Mouse (Mus musculus) lung, postnatal 0 days (tissue): ENCODE measurements at regions not wholly inside any gene's neighbourhood (a gene's known extent, or its start where the extent isn't known, plus 50 kb on each side); places are given as distances from the start of the nearest gene placed in this dataset.

Source experiments
- ATAC-seq: fragments of 200-750 bp; cut with Nextera tagmentation; 2 replicates; pipeline ENCODE4 v1.8.0; 2017; ENCODE audit warnings: moderate library complexity
- DNase-seq: peaks from one replicate; pipeline ENCODE4 v3.0.0-alpha.2; 2016; ENCODE audit warnings: low spot score
- H3K27ac ChIP-seq: fragments of 300-500 bp; sonication (generic); 2 replicates; pipeline ENCODE4 v1.5.1; 2014; ENCODE audit warnings: antibody characterized with exemption, mild to moderate bottlenecking, low read length, mixed read lengths
- H3K27me3 ChIP-seq: fragments of 300-500 bp; sonication (generic); replicated peaks from 2 replicates; pipeline ENCODE4 v1.6.1; 2014; ENCODE audit warnings: low read length, mixed read lengths; ENCODE audit not compliant: insufficient read depth
- H3K36me3 ChIP-seq: fragments of 300-500 bp; sonication (generic); 2 replicates; pipeline ENCODE4 v1.6.1; 2014; ENCODE audit warnings: low read length, mixed read lengths; ENCODE audit not compliant: insufficient read depth
- H3K4me1 ChIP-seq: fragments of 300-500 bp; sonication (generic); 2 replicates; pipeline ENCODE4 v1.6.1; 2014; ENCODE audit warnings: antibody characterized with exemption, low read depth, low read length, mixed read lengths; ENCODE audit not compliant: insufficient read depth
- H3K4me2 ChIP-seq: fragments of 300-500 bp; sonication (generic); replicated peaks from 2 replicates; pipeline ENCODE4 v1.6.1; 2014; ENCODE audit warnings: low read depth, mild to moderate bottlenecking, low read length, moderate library complexity, mixed read lengths
- H3K4me3 ChIP-seq: fragments of 300-500 bp; sonication (generic); 2 replicates; pipeline ENCODE4 v1.5.1; 2014; ENCODE audit warnings: low read depth, low read length
- H3K9ac ChIP-seq: fragments of 300-500 bp; sonication (generic); replicated peaks from 2 replicates; pipeline ENCODE4 v1.6.1; 2014; ENCODE audit warnings: low read depth, mild to moderate bottlenecking
- H3K9me3 ChIP-seq: fragments of 300-500 bp; sonication (generic); 2 replicates; pipeline ENCODE4 v1.6.1; 2016; ENCODE audit warnings: low read length, mixed read lengths
- CTCF ChIP-seq: IDR thresholded peaks from 2 replicates; pipeline ENCODE4 v1.5.1; 2016; ENCODE audit warnings: antibody characterized with exemption, mild to moderate bottlenecking
- EP300 ChIP-seq: IDR thresholded peaks from 2 replicates; pipeline ENCODE4 v1.6.1; 2016; ENCODE audit warnings: antibody characterized with exemption, mild to moderate bottlenecking, control low read depth
- WGBS: fragments of 180-500 bp; shearing (Covaris S2); extraction: QIAGEN DNeasy Blood & Tissue Kit; methylation state at CpG from one replicate; pipeline ENCODE4 v1.1.7; 2014; 5-methylcytosine and 5-hydroxymethylcytosine counted together

- 75% methylated on average over 9 of the region's 9 CpGs for WGBS
- Histone ChIP-seq H3K4me3 (no peak overlapping the region), H3K4me2 (no peak overlapping the region), H3K27ac (no peak overlapping the region), H3K4me1 (no peaks in the 10 kb centered on the region), H3K9me3 (no peaks in the 10 kb centered on the region), H3K36me3 (no peaks in the 10 kb centered on the region), H3K9ac (no peak overlapping the region), H3K27me3 (no peaks in the 10 kb centered on the region)
- TF ChIP-seq CTCF (no peak), EP300 (no peak)
- DNase-seq (no peak), ATAC-seq (no peak)
These were observed 58.1 kb downstream of the Irx6 start for GRCm38 (mm10) chr8:92732229-92732628.

DNA sequence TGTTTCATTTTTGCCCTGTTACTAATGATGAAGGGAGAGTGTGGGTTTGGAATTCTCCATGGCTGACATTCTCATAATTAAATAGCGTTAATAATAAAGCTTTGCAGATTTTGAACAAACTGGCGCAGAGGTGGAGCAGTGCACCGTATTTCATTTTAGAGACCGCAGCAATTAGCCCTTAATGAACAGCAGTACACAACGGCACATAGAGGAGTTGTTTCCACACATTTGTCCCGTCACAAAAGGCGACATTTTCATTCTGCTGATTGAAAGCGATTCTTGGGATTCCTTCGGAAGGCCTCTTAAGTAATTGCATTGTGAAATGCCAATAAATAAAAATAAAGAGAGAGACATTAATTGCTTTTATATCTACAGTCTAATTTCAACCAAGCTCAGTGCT, 61.6 kb downstream of the Irx6 start:
- Histone ChIP-seq H3K4me2 (no peak overlapping the region), H3K36me3 (no peaks in the 10 kb centered on the region), H3K9me3 (no peaks in the 10 kb centered on the region), H3K27me3 (no peaks in the 10 kb centered on the region), H3K4me1 (no peaks in the 10 kb centered on the region), H3K9ac (no peak overlapping the region), H3K27ac (no peak overlapping the region), H3K4me3 (no peak overlapping the region)
- DNase-seq (no peak), ATAC-seq (no peak)
- TF ChIP-seq EP300: no peak
- no peak for TF ChIP-seq CTCF
- 76% methylated on average over 9 of the region's 9 CpGs for WGBS

GRCm38 (mm10) chr8:92738080-92738479, 64.0 kb downstream of the Irx6 start:
- Histone ChIP-seq H3K27me3 (no peaks in the 10 kb centered on the region), H3K4me3 (no peak overlapping the region), H3K4me2 (no peak overlapping the region), H3K9me3 (no peaks in the 10 kb centered on the region), H3K36me3 (no peaks in the 10 kb centered on the region), H3K4me1 (no peaks in the 10 kb centered on the region), H3K9ac (no peak overlapping the region), H3K27ac (no peak overlapping the region)
- 23% methylated on average over 1 of the region's 1 CpGs for WGBS
- DNase-seq (no peak), ATAC-seq (no peak)
- TF ChIP-seq CTCF (no peak), EP300 (no peak)

DNA sequence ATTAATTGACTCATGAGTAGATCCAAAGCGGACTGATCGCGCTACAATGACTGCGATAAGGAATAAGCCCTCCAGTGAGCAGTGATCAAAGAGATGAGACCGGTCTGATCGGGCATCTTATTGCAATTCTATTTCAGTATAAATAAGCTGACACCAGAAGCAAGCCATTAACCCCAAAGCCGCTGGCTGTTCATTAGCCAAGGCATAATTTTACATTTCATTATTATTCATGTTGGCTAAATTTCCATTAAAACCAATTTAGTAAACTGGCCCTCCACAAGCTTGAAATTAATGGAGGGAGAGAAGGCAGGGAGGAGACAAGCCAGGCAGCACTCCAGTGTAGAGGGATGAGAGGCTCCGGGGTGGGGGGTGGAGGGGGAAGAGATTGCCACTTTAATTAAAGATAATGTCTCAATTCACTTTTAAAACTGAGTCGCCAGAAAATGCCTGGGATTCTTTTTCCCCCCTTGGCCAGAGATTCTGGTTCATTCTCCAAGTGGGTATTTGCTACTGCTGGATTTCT, 66.3 kb downstream of the Irx6 start:
- WGBS: 62% methylated on average over 9 of the region's 9 CpGs
- no peak overlapping the region for H3K4me2 ChIP-seq
- no peaks in the 10 kb centered on the region for H3K27me3 ChIP-seq
- no peak overlapping the region for H3K9ac ChIP-seq
- no peaks in the 10 kb centered on the region for H3K9me3 ChIP-seq
- H3K4me3 ChIP-seq: no peak overlapping the region
- ATAC-seq: no peak
- no peak for DNase-seq
- TF ChIP-seq CTCF (no peak), EP300 (no peak)
- no peaks in the 10 kb centered on the region for H3K36me3 ChIP-seq
- H3K4me1 ChIP-seq: no peaks in the 10 kb centered on the region
- H3K27ac ChIP-seq: no peak overlapping the region

GRCm38 (mm10) chr8:92741836-92742235, 67.7 kb downstream of the Irx6 start:
- Histone ChIP-seq H3K36me3 (no peaks in the 10 kb centered on the region), H3K27ac (no peak overlapping the region), H3K27me3 (no peaks in the 10 kb centered on the region), H3K4me3 (no peak overlapping the region), H3K9me3 (no peaks in the 10 kb centered on the region), H3K4me2 (no peak overlapping the region), H3K9ac (no peak overlapping the region), H3K4me1 (no peaks in the 10 kb centered on the region)
- TF ChIP-seq EP300: no peak
- TF ChIP-seq CTCF: no peak
- WGBS: 85% methylated on average over 3 of the region's 3 CpGs
- DNase-seq (no peak), ATAC-seq (no peak)

DNA sequence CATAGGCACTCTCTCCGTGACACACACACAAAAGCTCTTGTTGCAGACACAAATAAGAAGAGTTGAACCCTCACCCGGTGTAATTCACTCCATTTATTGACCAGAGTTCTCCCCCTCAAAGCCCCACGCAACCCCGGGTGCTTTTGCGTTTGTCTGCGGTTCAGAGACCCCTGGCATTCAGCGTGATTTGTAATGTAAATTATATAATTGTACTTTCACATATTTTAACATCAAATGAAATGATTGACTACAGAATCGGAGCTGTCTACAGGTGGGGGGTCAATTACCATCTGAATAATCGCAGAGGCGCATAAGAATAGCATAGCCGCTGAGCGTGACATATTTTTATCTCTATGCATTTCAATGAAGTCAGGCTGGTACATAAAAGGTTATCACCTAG, 69.0 kb downstream of the Irx6 start:
- H3K36me3 ChIP-seq: no peaks in the 10 kb centered on the region
- no peaks in the 10 kb centered on the region for H3K27me3 ChIP-seq
- no peak for DNase-seq
- ATAC-seq: no peak
- 76% methylated on average over 12 of the region's 12 CpGs for WGBS
- H3K4me3 ChIP-seq: no peak overlapping the region
- TF ChIP-seq EP300: no peak
- TF ChIP-seq CTCF: no peak
- no peak overlapping the region for H3K27ac ChIP-seq
- no peak overlapping the region for H3K4me2 ChIP-seq
- no peak overlapping the region for H3K9ac ChIP-seq
- no peaks in the 10 kb centered on the region for H3K9me3 ChIP-seq
- no peaks in the 10 kb centered on the region for H3K4me1 ChIP-seq

DNA sequence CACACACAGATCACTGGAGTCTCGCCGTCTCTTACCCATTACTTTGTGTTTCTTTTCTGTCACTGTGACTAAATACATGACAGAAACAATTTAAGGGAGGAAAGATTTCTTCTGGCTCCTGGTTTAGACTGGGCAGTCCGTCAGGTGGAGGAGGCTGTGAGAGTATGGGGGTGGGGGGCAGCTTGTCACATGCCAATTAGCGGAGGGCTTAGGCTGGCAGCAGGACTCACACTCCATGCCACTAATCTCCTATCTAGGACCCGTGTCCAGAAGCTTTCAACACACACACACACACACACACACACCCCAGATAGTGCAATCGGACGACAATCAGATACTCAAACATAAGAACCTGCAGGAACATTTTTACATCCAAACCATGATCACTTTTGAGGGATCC, 73.0 kb downstream of the Irx6 start:
- Histone ChIP-seq H3K9ac (no peak overlapping the region), H3K4me2 (no peak overlapping the region), H3K27ac (no peak overlapping the region), H3K36me3 (no peaks in the 10 kb centered on the region), H3K27me3 (no peaks in the 10 kb centered on the region), H3K4me3 (no peak overlapping the region), H3K4me1 (no peaks in the 10 kb centered on the region), H3K9me3 (no peaks in the 10 kb centered on the region)
- TF ChIP-seq CTCF (no peak), EP300 (no peak)
- DNase-seq (no peak), ATAC-seq (no peak)
- WGBS: 71% methylated on average over 7 of the region's 7 CpGs
